Mouse (Mus musculus): ENCODE data around the gene Znrd1. TPM values are rescaled to one million over a fixed set of nuclear protein-coding genes. Genes with fewer than 3 reads are reported as not detected.

Gene Znrd1
- polyA plus RNA-seq, 1 experiment from 2014 or later: 71.7 TPM

GRCm38 (mm10) chr17:36961125-36961524 lies 2.8 kb upstream of the Znrd1 start:
- no peak for ATAC-seq (ENCODE audit: low read depth)
- WGBS: 71% methylated on average over 1 of the region's 1 CpGs

DNA sequence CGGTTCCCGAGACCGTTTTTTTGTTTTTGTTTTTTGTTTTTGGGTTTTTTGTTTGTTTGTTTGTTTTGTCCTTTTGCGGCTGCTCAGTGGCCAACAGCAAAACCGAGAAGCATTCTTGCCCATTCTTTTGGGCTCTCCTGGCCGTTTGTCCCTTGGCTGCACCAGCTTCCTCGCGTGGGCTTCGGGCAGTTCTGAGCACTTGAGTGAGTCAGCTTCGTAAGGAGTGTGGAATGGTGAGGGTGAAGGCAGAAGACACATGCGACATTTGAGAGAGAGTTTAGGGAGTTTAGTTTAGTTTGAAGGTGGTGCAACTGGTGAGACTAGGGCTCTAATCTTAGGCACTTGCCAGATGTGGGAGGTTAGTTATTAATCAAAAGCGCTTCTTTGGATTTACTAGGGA lies 525 bp upstream of the Znrd1 start:
- Histone ChIP-seq H3K9ac (peak overlapping the region; percentile 77), H3K4me3 (peak overlapping the region; percentile 67), H3K36me3 (peaks cover 13% of the 10 kb centered on the region; the same call in 1 of the 2 replicates), H3K4me1 (replicated peaks) (peaks cover 28% of the 10 kb centered on the region), H3K27ac (replicated peaks) (peak overlapping the region; percentile 85; the same call in 1 of the 2 replicates), H3K9me3 (no peaks in the 10 kb centered on the region), H3K4me2 (peak overlapping the region; percentile 90), H3K27me3 (no peaks in the 10 kb centered on the region)
- WGBS: 10% methylated on average over 12 of the region's 12 CpGs
- peak; percentile 33 for ATAC-seq (ENCODE audit: low read depth)

More at GRCm38 (mm10) chr17:36961125-36961524, 2.8 kb upstream of the Znrd1 start:
- H3K4me3 ChIP-seq: no peak overlapping the region
- H3K36me3 ChIP-seq: peaks cover 6% of the 10 kb centered on the region; the same call in 1 of the 2 replicates
- no peak overlapping the region for H3K27ac ChIP-seq (replicated peaks)
- H3K4me2 ChIP-seq: no peak overlapping the region
- no peaks in the 10 kb centered on the region for H3K27me3 ChIP-seq
- H3K4me1 ChIP-seq (replicated peaks): peaks cover 25% of the 10 kb centered on the region
- no peaks in the 10 kb centered on the region for H3K9me3 ChIP-seq
- H3K9ac ChIP-seq: no peak overlapping the region

GRCm38 (mm10) chr17:36953062-36953461 lies 5.3 kb downstream of the Znrd1 start:
- Histone ChIP-seq H3K9me3 (no peaks in the 10 kb centered on the region), H3K4me2 (no peak overlapping the region), H3K27me3 (no peaks in the 10 kb centered on the region), H3K9ac (no peak overlapping the region), H3K4me3 (no peak overlapping the region), H3K36me3 (peaks cover 26% of the 10 kb centered on the region), H3K4me1 (replicated peaks) (peaks cover 35% of the 10 kb centered on the region), H3K27ac (replicated peaks) (no peak overlapping the region)
- WGBS: 96% methylated on average over 1 of the region's 1 CpGs
- ATAC-seq (ENCODE audit: low read depth): no peak

DNA sequence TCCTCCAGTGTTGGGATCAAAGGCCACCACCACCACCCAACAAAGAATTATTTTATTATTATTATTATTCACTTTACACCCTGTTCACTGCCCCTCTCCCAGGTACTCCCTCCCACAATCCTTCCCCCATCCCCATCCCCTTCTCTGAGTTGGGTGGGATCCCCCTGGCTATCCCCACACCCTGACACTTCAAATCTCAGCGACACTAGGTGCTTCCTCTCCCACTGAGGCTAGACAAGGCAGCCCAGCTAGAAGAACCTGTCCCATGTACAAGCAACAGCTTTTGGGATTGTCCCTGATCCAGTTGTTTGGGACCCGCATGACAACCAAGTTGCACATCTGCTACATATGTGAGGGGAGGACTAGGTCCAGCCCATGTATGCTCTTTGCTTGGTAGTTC lies 5.7 kb downstream of the Znrd1 start:
- Histone ChIP-seq H3K4me1 (replicated peaks) (peaks cover 35% of the 10 kb centered on the region), H3K36me3 (peaks cover 26% of the 10 kb centered on the region), H3K9me3 (no peaks in the 10 kb centered on the region), H3K27me3 (no peaks in the 10 kb centered on the region), H3K9ac (no peak overlapping the region), H3K27ac (replicated peaks) (no peak overlapping the region), H3K4me2 (no peak overlapping the region), H3K4me3 (no peak overlapping the region)
- 92% methylated on average over 2 of the region's 2 CpGs for WGBS
- ATAC-seq (ENCODE audit: low read depth): no peak

- Histone ChIP-seq H3K27ac (replicated peaks) (peak within 1 kb of the TSS; percentile 91), H3K4me2 (peak within 1 kb of the TSS; percentile 88), H3K9ac (peak within 1 kb of the TSS; percentile 83), H3K4me1 (replicated peaks) (peaks cover 32% of the 10 kb centered on the region), H3K27me3 (peaks cover 1% of the 10 kb centered on the region; the same call in 1 of the 2 replicates), H3K4me3 (peak within 1 kb of the TSS; percentile 63), H3K36me3 (peaks cover 22% of the 10 kb centered on the region), H3K9me3 (no peaks in the 10 kb centered on the region)
- 2% methylated on average over 36 of the region's 36 CpGs for WGBS
- peak; percentile 93 for ATAC-seq (ENCODE audit: low read depth)
Observed at GRCm38 (mm10) chr17:36950981-36951947, 7.1 kb downstream of the Znrd1 start, which contains the start of gene Ppp1r11. Gene Ppp1r11 (minus strand): TSS chr17:36951741.

DNA sequence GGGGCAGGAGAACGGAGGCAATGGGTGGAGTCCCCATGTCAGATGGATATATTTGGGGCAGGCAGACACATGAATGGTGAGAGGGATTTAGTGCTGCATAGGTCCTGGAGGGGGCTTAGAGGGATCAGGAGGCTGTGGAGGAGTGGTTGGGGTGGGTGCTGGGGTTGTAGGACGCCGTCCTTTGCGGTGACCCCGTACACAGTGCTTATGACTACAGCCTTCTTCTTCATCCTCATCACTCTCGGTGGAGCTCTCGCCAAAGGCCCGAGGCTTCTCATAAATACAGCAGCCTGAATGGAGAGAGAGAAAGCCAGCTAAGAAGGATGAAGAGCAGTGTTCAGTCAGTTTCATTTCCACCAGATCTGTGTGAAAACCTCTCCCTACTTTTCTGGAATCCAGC lies 9.1 kb downstream of the Znrd1 start:
- peaks cover 21% of the 10 kb centered on the region for H3K27me3 ChIP-seq
- H3K27ac ChIP-seq (replicated peaks): no peak overlapping the region
- H3K36me3 ChIP-seq: peaks cover 16% of the 10 kb centered on the region
- no peaks in the 10 kb centered on the region for H3K9me3 ChIP-seq
- ATAC-seq (ENCODE audit: low read depth): no peak
- WGBS: 94% methylated on average over 8 of the region's 8 CpGs
- H3K4me2 ChIP-seq: no peak overlapping the region
- peaks cover 37% of the 10 kb centered on the region for H3K4me1 ChIP-seq (replicated peaks)
- H3K9ac ChIP-seq: no peak overlapping the region
- no peak overlapping the region for H3K4me3 ChIP-seq

GRCm38 (mm10) chr17:36948286-36948685 lies 10.1 kb downstream of the Znrd1 start:
- Histone ChIP-seq H3K9ac (no peak overlapping the region), H3K27me3 (peaks cover 31% of the 10 kb centered on the region), H3K9me3 (no peaks in the 10 kb centered on the region), H3K27ac (replicated peaks) (no peak overlapping the region), H3K36me3 (peaks cover 13% of the 10 kb centered on the region), H3K4me3 (no peak overlapping the region), H3K4me1 (replicated peaks) (peaks cover 45% of the 10 kb centered on the region), H3K4me2 (no peak overlapping the region)
- no peak for ATAC-seq (ENCODE audit: low read depth)
- WGBS: 83% methylated on average over 1 of the region's 1 CpGs

DNA sequence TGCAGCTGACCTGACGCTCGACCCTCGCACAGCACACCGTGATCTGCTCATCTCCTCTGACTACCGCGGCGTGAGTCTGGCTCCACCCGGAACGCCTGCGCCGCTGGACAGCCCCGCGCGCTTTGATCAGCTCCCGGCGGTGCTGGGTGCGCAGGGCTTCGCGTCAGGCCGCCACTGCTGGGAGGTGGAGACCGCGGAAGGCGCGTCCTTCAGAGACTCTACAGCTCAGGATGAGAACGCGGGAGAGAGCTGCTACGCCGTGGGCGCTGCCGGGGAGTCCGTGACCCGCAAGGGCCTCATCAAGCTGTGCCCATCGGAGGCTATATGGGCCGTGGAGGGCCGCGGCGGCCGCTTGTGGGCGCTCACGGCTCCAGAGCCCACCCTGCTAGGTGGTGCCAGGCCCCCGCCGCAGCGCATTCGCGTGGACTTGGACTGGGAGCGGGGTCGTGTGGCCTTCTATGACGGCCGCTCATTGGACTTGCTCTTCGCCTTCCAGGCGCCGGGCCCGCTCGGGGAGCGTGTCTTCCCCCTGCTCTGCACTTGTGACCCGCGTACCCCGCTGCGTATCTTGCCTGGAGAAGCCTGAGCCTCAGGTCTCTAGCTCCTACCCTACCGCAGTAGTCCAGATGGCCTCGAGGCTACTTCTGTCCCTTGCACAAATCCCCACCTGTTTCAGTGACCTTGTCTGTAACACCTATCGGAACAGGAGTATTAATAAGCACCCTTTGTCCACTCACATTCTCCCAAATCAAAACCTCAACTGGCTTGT lies 11.1 kb downstream of the Znrd1 start:
- peak; percentile 71 for ATAC-seq (ENCODE audit: low read depth)
- WGBS: under 1% methylated on average over 62 of the region's 62 CpGs

GRCm38 (mm10) chr17:36944121-36944775 lies 14.1 kb downstream of the Znrd1 start:
- Histone ChIP-seq H3K4me1 (replicated peaks) (peaks cover 39% of the 10 kb centered on the region), H3K9me3 (no peaks in the 10 kb centered on the region), H3K4me2 (no peak overlapping the region), H3K4me3 (no peak overlapping the region), H3K27me3 (peaks cover 51% of the 10 kb centered on the region), H3K9ac (no peak overlapping the region), H3K36me3 (peaks cover 7% of the 10 kb centered on the region), H3K27ac (replicated peaks) (no peak overlapping the region)
- WGBS: 8% methylated on average over 9 of the region's 9 CpGs
- no peak for ATAC-seq (ENCODE audit: low read depth)

More for the DNA sequence above, 11.1 kb downstream of the Znrd1 start:
- peaks cover 54% of the 10 kb centered on the region for H3K4me1 ChIP-seq (replicated peaks)
- peaks cover 41% of the 10 kb centered on the region for H3K27me3 ChIP-seq
- peak overlapping the region; percentile 80 for H3K9ac ChIP-seq
- peaks cover 13% of the 10 kb centered on the region for H3K36me3 ChIP-seq
- no peaks in the 10 kb centered on the region for H3K9me3 ChIP-seq
- H3K27ac ChIP-seq (replicated peaks): peak overlapping the region; percentile 76
- H3K4me2 ChIP-seq: peak overlapping the region; percentile 87
- peak overlapping the region; percentile 51 for H3K4me3 ChIP-seq

DNA sequence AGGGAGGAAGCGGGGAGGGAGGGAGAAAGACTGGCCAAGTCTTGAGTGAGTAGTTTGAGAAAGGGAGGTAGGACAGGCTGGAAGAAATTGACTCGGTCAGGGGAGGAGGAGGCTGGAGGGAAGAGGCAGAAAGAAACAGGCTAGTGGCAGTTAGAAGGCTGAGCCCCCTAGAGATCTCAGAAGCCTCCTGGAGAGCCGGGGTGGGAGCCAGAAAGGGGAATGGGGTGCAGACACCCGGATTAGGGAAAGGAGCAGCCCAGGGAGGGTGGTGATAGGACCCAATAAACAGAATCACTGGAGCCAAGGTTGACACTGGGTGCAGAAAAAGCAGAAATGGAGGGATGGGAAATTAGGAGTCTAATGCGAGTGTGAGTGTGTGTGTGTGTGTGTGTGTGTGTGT lies 14.7 kb downstream of the Znrd1 start:
- Histone ChIP-seq H3K9me3 (no peaks in the 10 kb centered on the region), H3K4me1 (replicated peaks) (peaks cover 39% of the 10 kb centered on the region), H3K27ac (replicated peaks) (no peak overlapping the region), H3K27me3 (peaks cover 54% of the 10 kb centered on the region), H3K4me3 (peak overlapping the region; percentile 41), H3K36me3 (peaks cover 1% of the 10 kb centered on the region), H3K9ac (no peak overlapping the region), H3K4me2 (peak overlapping the region; percentile 69)
- no peak for ATAC-seq (ENCODE audit: low read depth)
- 14% methylated on average over 5 of the region's 5 CpGs for WGBS

- WGBS: 2% methylated on average over 56 of the region's 59 CpGs
- Histone ChIP-seq H3K4me1 (replicated peaks) (peaks cover 39% of the 10 kb centered on the region), H3K4me2 (peak within 1 kb of the TSS; percentile 69), H3K36me3 (no peaks in the 10 kb centered on the region), H3K27me3 (peaks cover 54% of the 10 kb centered on the region), H3K9ac (peak within 1 kb of the TSS; percentile 70), H3K4me3 (peak within 1 kb of the TSS; percentile 41), H3K27ac (replicated peaks) (no peak within 1 kb of the TSS), H3K9me3 (no peaks in the 10 kb centered on the region)
- no peak for ATAC-seq (ENCODE audit: low read depth)
Observed at GRCm38 (mm10) chr17:36942791-36943471, 15.4 kb downstream of the Znrd1 start, which contains the start of gene Rnf39. Gene Rnf39 (plus strand): TSS chr17:36942918.
